Mouse (Mus musculus) granulocyte monocyte progenitor cell, adult 5-6 weeks (primary cell): Measurements from ENCODE around the gene Exd2. TPM values are rescaled to one million over a fixed set of nuclear protein-coding genes. Genes with fewer than 3 reads are reported as not detected.
"Not testable (repeated sequence)": the region's sequence is repeated elsewhere in the genome, so short reads cannot be mapped to it uniquely, and the experiment has no call there.

Source experiments
- ATAC-seq: replicated peaks from 2 replicates; pipeline ENCODE4 v1.8.0; 2016; ENCODE audit warnings: mild to moderate bottlenecking, moderate TSS enrichment, inconsistent platforms; ENCODE audit not compliant: poor library complexity, severe bottlenecking
- total RNA-seq, 2 experiments: library from RNA; stranded (forward) in 1 of 2; stranded (reverse) in 1 of 2; fragments of 200-712, 200-1000 nt in 1 of 2; fragments of >200 nt in 1 of 2; fragmentation: Nextera tagmentation in 1 of 2; gene quantifications; 2 replicates each; pipeline ENCODE4 v1.2.3; 2014 to 2017

Gene Exd2
- 13.8 and 20.0 TPM in 2 replicates for total RNA-seq (2014; fragmentation: Nextera tagmentation)
- total RNA-seq (2017) = 9.9 and 11.2 TPM in 2 replicates

DNA sequence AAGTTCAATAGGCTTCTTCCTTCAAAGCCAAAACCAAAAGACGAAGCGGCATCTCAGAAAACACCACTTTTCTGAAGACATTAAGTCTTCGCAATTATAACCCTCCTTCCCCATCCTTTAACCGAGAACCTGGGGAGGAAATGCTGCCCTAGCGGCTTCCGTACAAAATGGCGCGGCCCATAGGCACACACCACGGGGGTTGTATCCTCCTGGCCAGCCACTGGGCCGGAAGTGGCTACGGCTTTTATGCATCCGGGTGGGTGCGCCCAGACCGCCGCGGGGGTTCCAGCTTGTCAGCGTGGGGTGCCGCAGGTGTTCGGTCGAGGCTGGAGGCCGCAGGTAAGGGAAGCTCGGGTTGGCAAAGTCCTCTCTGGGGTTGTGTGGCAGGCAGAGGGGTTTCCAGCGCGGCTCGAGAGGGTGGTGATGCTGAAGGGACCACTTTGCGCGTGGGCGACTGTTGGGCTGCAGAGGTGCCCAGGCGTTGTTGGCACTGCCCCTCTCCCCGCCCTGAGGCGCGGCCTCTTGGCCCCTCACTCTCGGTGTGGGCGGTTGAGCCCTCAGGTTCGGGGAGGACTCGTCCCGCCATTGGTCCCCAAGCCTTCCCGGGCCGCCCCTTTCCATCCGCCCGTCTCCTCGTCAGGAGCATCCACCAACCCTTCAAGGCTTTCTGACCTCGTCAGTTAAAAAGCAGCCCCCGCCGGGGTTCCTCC lies at the start of gene Exd2:
Exd2 (plus strand) TSS at position 154 of the 710 bp plus-strand sequence.
- peak; percentile 97 for ATAC-seq

DNA sequence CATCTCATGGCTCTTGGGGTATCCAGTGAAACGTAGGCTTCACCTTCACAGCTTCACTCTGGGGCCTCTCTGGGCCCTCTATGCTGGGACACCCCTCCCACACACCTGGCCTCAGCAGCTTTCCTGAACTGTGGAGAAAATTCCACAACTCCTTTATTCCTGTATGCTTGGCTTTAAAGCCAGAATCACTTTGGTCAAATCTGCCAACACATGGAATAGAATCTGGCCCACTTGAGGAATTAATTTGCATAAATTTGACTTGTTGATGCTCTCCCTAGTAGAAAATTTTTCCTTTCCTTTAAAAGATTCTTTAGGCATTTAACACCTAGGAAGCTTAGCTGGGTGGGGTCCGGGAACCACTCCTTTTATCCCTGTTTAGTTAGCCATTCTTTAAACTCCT lies 47.8 kb upstream of the Exd2 start:
- no peak for ATAC-seq

DNA sequence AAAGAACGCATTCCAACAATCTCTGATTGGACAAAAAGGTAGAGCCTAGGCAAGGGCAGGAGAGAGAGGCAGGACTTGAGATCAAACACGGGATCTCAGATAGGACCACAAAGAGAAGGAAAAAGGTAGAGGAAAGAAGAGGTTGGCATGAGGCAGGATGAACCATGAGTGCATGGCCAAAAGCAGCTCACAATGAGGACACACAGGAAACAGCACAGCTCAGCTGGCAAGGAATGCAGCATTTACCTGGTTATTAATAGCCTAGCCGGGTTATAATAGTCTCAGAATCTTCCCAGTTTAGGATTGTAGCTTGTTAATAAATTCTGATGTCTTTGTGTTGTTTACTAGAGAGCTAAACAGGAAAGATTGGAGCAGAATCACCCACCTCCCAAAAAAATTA lies 35.2 kb upstream of the Exd2 start:
- no peak for ATAC-seq

DNA sequence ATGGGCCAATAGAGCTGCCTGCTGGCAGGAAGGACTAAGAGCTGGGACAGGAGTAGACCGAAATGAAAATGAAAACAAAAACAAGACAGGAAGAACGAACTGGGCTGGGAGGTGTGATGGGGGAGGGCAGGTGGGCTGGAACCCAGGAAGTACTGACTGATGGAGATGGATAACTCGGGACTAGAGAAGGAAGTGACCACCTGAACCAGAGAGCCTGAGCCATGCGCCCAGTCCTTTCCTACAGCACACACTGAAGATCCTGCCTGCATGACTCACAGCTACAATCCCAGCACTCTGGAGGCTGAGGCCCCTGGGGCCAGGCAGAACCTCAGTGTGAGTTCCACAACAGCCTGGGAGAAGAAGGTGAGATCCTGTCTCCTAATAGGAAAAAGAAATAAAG lies 29.6 kb upstream of the Exd2 start:
- no peak for ATAC-seq

DNA sequence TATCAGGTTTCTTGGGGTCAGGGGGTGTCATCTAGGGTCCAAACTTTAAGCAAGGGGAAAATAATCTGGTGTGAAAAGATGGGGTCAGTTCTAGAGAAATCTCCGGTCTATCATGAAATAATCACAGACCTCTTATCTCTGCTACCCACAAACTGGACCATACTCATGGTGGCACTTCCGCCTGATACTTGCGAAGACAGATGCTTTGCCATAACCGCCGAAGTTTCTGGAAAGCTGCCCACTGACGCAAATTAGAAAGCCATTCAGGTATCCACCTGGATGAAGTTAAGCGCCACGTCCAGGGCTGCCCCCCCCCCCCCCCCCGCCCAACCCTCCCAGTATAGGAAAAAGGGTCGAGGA lies 28.3 kb upstream of the Exd2 start:
- no peak for ATAC-seq

DNA sequence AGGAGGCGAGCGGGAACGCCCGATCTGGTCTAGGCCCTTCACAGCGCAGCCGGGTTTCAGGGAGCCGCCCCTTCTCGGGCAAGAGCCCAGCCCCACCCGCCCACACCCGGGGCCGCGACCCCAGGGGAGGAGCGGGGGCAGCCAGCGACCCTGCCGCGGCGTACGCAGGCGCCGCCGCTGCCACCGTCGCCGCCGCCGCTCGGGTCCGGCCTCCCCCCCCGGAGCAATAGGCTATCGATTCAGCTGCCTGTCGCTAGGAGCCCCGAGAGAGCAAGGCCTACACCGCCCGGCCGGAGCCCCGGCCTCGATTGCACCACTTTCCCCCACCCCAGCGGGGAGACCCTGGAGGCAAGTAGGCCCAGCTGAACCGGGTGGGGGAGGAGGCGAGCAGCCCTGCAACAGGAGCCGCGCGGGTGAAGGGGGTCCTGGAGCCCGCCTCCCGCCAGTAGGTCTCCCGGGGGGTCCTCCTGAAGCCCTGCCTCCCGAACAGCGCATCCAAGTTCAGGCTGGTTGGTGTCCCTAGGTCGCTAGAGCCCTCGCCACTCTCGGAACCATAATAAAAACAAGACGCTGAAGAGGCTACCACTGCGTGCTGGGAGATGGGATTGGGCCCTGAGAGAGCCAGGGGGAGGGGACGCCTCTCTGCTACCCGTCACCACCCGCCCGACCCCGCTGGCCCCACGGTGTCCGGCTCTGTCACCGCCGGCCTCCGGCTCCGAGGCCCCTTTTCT lies 27.8 kb upstream of the Exd2 start:
- peak; percentile 71 for ATAC-seq

DNA sequence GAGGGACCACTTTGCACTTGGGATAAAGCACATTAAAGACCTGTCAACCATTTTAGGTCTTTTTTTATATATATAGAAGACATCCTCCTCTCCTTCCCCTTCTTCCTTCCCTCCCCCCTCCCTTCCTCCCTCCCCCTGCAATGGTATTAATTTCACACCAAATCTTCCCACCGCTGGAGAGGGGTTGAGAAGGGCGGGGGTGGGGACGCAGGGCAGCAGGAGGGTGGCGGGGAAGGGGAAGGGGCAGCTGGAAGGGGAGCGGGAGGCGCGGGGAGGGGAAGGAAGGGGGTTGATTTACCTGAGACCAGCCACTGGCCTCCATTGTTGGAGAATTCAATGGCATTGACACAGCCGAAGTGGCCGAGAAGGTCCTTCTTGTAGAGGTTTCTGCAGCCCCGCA lies 27.0 kb upstream of the Exd2 start:
- ATAC-seq = no peak

DNA sequence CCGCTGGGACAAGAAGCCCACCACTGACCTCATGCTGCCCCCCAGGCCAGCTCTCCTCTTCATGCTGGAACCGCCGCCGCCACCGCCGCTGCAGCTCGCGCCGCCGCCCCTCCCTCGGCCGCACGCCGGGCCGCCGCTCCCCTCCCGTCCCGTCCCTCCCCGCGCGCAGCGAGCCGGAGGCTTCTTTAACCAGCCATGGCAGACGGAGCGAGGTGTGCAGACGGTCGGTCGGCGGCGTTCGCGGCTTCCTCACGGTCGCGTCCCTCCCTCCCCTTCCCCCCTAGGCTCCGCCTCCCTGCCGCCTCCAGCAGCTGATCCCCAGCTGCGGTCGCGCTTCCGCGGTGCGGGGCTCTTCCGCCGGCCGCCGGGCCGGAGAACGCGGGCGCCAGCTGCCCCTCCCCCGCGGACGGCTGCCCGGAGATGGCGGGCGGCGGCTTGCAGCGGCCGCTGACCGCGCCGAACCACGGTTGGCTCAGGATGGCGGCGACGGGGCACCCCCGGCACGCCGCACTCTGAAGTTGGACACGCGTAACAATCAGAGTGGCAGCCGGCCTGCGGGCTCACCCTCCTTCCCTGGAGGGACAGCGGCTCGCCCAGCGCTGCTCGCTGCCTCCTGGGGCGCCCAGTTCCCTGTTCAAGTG lies 26.4 kb upstream of the Exd2 start, which contains the start of gene Dcaf5:
Dcaf5 (minus strand) TSS at position 266 of the 641 bp plus-strand sequence.
- ATAC-seq = peak; percentile 79

DNA sequence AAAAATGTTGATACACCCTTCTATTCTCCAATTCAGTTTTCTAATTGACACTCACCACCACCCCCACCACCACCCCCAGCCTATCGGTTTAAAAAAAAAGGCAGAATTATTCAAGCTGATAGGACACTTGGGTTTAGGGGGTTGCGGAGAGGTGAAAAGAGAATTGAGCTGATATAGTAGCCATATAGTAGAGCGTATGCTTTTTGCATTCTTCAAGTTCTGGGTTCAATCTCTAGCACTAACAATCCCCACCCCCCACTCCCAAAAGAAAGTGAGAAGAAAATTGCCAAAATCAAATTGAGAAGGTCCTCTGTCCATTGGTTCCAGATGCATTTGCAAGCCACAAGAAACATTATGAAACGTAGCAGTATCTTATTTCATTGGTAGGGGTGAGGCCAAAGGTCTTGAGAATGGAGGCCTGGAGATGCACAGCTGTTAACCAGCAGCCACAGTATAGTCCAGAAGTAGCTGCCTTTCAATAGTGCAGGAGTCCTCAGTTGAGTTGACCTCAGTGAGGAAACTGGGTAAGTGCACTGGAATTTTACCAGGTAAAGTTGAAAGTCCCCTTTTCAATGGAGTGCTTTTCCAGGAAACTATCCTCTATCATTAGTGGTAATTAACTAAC lies 25.7 kb upstream of the Exd2 start:
- ATAC-seq = no peak

DNA sequence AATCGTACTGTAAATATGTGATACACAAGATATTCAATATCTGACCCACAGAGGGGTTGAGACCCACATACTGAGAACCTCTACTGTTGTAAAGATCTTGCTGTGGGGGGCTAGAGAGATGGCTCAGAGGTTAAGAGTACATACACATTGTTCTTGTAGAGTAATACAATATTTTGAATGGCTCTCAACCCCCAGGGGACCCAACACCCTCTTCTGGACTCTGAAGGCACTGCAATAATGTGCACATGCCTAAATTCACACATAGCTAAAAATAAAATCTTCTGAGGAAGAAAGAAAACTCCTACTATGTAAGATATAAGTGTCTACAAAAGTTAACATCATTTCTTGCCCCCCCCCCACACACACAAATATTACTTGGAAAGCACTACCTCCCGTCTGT lies 21.9 kb upstream of the Exd2 start:
- ATAC-seq = no peak

DNA sequence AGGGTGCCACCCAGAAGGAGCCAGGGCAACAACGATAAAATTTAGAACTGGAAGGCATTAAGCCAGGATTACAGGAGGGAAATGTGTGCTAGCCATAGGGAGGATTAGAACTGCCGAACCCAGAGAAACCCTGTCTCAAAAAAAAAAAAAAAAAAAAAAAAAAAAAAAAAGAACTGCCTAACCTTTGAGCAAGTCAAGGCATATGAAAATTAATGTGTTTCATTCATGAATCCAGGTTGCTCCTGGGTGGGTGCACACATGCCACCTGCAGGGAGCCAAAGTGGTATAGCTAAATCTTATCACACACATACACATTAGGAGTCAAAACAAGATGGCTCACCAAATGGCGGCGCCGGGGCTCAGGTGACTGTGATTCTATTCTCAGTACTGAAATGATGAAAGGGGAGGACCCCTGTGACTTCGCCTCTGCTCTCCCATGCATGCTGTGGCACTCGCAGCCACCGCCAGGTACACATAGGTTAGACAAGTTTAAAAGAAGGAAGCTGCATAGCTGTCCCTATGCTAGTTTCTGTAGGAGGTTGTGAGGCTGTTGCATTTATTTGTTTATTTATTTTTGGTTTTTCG lies 18.3 kb upstream of the Exd2 start:
- ATAC-seq = no peak

DNA sequence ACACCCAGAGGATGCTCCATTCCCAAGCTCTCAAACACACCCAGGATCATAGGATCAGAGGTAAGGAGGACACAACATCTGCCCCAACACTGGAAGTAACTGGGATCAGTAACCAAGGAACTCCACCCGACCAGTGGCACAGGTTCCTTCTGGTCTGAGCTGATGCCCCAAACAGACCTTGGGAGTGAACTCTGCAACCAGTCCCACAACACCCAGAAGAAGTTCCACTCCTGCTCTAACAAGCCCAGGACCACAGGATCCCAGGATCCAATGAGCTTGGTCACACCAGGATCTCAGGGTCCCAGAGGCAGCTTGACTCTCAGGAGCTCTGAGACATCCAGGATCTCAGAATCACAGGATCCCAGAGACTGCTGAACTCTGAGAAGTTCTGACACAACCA lies 9.4 kb upstream of the Exd2 start:
- no peak for ATAC-seq

DNA sequence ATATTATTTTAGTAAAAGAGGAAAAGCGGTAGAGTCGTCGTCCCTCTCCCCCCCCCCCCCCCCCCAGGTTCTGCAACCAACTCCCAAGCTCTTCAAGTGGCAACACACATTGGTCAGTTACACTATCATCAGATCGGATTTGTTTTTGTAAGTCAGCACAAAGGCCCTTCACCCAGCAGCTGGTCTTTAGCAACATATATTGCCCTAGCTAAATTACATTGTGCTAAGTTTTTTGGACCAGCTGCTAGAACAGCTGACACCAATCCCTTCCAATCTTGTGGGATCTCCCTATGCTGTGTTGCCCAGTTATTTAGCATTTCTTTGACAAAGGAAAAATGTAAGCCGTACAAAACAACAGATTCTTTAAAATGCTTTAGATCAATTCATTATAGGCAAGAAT lies 4.9 kb upstream of the Exd2 start:
- no peak for ATAC-seq

DNA sequence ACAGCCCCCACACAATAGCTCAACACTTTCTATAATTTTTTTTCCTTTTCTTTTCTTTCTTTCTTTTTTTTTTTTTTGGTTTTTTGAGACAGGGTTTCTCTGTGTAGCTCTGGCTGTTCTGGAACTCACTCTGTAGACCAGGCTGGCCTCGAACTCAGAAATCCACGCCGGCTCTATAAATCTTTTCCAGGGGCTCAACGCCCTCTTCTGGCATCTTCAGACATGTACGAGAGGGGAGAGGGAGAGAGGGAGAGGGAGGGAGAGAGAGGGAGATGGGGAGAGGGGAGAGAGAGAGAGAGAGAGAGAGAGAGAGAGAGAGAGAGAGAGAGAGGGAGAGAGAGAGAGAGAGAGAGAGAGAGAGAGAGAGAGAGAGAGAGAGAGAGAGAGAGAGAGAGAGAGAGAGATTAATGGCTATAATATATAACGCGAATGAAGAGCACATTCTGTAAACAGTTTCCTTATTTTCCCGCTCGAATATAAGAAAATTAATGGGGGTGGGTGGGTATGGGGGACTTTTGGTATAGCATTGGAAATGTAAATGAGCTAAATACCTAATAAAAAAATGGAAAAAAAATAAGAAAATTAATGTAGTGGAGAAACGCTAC lies 501 bp upstream of the Exd2 start:
- ATAC-seq = not testable (repeated sequence)

DNA sequence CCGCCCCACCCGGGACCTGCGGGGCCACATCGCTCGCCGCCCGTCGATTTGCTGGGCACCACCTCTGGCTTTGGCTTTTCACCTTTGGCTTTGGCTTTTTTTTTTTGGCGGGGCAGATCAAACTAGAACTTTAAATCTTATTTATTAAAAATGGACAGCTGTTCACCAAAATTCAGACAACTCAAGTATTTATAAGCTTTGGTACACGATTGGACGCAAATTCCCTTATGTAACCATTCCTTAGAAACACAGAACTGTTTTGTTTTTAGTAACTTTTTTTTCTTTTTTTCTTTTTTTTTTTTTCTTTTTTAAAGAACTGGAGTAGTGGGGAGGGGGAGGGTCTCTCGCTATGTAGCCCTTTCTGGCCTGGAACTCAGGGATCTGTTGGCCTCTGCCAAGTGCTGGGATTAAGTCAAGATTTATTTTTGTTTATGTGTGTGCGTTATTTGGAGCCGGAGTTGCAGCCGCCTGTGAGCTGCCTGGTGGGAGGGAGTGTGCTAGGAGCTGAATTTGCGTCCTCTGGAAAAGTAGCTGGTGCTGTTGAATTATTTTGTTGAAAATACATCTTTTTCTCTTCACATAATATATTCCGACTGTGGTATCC lies 873 bp downstream of the Exd2 start:
- ATAC-seq = no peak

DNA sequence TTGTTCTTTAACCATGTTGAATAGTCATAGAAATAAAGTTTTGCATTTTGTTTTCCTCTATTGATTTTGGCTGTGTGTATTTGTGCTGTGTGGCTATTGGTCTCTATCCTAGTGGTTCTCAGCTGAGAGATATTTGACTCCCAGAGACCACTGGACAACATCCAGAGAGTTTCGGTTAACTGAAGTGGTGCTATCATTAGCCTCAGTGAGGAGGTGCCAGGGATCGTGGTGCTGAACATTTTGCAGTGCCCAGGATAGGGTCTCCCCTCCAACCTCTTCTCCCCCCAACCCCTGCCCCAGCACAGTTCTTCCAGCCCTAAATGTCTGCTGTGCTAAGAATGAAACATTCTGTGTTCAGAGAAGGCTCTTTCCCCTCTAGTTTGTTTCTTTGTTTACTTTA lies 7.3 kb downstream of the Exd2 start:
- ATAC-seq = no peak

DNA sequence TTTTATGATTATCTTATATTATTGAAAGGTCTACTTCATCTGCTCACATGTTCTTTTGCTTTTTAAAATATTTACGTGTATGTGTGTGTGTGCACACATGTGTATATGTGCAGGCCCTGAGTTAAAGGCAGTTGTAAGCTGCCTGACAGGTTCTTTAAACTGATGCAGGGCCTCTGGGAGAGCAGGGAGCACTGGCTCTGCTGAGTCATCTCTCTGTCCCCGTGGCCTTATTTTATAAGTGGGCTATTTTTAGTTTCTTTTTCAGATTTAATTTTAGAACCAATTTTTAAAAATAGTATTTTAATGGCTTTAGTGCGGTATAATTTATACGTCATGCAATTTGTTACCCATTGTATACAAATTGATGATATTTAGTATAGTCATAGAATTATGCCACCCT lies 9.0 kb downstream of the Exd2 start:
- no peak for ATAC-seq

DNA sequence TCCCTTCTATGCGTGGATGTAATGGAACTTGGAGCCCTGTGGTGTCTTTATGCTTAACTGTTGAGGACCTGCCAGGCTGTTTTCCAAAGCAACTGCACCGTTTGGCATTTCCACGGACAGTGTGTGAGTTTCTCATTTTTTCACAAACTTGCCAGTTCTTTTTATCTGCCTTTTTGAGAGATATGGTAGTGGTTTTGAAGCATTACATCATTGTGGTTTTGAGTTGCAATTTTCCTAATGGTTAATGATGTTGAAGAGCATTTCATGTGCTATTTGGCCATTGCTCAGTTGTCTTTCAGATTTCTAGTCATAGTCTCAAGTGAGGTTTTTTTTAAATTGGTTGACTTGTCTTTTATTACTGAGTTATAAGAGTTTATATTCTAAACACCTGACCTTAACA lies 10.8 kb downstream of the Exd2 start:
- no peak for ATAC-seq

DNA sequence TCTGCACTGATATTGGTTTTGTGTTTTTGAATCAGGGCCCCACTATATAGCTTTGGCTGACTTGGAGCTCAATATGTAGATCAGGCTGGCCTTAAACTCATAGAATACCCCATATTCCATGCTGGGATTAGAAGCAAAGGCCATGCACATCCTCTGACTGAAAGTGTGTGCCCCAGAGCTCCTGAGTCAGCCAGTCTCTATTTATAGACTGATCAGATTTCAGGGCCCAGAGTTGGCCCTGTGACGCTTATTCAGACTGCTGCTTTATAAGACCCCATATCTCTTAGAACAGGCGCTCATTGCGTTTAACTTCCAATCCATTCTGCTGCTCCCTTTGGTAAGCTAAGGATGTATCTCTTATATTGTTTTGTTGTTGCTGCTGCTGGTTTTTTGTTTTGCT lies 17.1 kb downstream of the Exd2 start:
- ATAC-seq = no peak

DNA sequence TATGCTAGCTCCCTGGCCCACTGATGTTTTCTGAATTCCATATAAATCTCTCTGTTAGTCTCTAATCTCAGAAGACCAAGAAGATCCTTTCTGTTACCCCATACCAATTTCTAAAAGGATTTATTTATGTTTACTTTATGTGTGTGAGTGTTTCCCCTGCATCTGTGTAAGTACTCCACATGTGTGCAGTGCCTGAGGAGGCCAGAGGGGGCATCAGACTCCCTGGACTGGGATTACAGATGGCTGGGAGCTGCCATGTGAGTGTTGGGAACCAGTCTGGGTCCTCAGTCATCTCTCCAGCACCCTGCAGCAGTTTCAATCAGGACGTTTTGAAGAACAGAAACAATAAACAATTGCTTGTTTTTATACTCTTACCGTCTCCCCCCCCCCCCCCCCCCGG lies 20.5 kb downstream of the Exd2 start:
- no peak for ATAC-seq
